Mouse (Mus musculus) embryonic fibroblast, embryonic 13.5 days (primary cell): ENCODE measurements around the gene Cdkal1.

Source experiments
- CTCF ChIP-seq: IDR thresholded peaks from 2 replicates; pipeline ENCODE4 v1.5.1; 2011; ENCODE audit warnings: mild to moderate bottlenecking, control low read depth, low read length, moderate library complexity, borderline replicate concordance; ENCODE audit not compliant: insufficient read depth
- POLR2A ChIP-seq: IDR thresholded peaks from 2 replicates; pipeline ENCODE4 v1.6.1; 2011; ENCODE audit warnings: low read depth, mild to moderate bottlenecking, control low read depth, low read length, moderate library complexity

GRCm38 (mm10) chr13:29628607-29629006 lies 226.9 kb downstream of the Cdkal1 start:
- no peak for TF ChIP-seq CTCF
- TF ChIP-seq POLR2A, result no peak
